Mouse (Mus musculus): ENCODE measurements around the gene Tcf12.

Gene Tcf12

DNA sequence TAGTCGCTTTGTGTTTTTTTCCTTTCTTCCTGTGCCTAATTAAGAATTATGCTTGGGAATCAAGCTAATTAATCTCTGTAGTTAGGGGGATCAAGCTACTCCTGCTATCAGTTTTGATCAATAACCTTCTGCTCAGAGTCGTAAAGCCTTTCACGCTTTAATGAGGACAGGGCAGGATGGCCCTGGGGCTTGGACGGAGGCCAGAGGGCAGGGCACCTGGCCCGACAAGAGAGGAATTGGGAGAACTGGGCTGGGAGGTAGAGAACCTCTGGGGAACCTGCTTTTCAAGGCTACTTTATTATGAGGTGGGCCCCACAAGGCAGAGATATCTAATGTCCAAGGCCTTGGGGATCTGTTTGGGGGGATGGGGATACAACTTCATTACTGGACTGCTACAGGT lies 274.3 kb downstream of the Tcf12 start:
- no peak for DNase-seq (ENCODE audit: low spot score)

- no peak for DNase-seq (ENCODE audit: low spot score)
Observed at GRCm38 (mm10) chr9:71836366-71836765, 275.3 kb downstream of the Tcf12 start.

GRCm38 (mm10) chr9:71835203-71835815 lies 276.4 kb downstream of the Tcf12 start:
- no peak for DNase-seq (ENCODE audit: low spot score)

DNA sequence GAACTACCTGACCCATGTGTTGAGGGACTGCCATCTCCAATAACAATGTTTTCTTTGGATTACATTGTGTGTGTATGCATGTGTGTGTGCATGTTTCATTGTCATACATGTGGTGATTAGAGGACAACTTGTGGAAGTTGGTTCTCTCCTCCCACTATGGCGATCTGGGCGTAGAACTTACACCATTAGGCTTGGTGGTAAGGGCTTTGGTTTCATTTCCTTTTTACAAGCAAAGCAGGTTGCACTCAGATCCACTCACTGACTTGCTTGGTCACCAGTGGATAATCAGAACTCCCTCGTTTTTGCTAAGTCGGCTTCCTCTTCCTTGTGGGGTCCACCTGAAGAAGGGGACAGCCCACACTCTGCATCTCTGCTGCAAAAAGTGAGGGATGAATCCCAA lies 277.0 kb downstream of the Tcf12 start:
- DNase-seq (ENCODE audit: low spot score): no peak

DNA sequence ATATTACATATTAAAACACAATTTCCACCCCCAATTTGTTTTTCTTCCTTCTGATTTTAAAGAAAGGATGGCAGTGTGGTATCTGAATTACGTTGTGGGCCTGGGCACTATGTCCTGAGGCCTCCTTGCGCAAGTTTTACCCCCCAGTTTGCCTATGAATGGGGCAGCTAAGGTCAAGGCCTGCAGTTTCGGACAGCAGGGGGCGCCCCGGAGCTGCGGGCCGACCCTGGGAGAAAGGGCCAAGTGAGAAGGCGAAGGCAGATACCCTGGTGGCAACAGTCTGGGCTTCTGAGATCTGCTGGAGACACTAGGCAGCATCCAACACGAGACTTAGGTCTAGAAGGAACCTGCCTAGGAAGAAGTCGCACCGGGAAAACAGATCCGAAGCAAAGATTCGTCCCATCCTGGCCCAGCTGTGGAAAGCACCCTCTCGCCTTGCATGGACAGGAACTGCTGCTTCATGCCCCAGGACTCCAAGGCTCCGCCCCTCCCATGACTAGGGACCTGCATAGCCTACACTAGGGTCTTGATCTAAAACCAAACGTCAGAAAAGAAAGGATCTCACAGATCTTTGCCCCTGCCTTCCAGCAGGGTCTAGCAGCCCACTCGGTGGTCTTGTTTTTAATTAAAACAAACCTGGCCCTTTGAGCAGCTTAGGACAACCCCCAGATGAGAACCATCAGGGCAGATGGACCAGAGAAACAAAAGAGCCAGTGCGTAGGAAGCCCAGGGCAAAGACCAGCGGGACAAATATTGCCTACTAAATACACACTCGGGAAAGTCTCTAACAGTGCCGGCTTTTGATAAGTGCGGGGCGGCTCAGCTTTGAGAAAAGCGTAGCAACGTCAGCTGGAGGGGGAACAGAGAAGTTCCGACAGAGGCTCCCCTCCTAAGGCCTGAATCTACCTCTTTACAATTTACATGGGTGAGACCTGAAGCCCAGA lies 279.6 kb downstream of the Tcf12 start:
- DNase-seq (ENCODE audit: low spot score): peak; percentile 78

DNA sequence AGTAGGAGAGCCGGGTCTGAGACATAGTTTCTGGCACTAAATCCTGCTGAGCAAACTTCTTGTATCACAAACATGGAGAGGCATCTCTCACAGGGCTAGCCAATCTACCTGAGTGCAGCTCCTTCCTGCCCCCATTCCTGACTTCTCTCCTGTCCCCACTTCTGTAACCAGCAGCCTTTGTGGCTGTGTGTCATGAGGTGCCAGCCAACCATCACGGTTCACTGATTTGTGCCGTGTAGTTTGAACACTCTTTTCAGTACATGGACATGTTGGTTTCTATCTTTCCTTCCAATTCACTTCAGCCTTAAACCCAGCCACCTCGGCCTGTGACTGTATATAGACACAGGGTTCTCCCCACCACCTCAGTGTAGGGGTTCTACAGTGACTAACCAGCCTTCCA lies 280.7 kb downstream of the Tcf12 start:
- no peak for DNase-seq (ENCODE audit: low spot score)

- no peak for DNase-seq (ENCODE audit: low spot score)
Observed at GRCm38 (mm10) chr9:71830365-71830764, 281.3 kb downstream of the Tcf12 start.

DNA sequence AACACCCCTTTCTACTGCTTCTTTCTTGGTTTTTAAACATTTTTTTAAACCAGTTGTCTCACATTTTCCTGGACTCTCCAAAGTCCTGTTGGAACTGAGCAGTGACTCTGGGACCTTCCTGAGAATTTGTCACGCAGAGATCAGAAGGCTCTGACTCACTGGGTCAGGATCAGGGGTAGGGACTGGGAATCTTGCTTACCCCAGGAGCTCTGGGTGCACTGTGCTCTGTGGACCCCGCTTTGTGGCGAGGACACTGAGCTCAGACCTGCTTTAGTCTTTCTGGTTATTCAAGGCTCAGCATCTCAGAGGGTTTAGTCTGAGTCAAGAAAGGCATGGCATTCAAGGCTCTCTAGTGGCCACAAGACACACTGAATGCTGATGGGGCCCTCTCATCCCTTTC lies 281.9 kb downstream of the Tcf12 start:
- DNase-seq (ENCODE audit: low spot score): no peak

DNA sequence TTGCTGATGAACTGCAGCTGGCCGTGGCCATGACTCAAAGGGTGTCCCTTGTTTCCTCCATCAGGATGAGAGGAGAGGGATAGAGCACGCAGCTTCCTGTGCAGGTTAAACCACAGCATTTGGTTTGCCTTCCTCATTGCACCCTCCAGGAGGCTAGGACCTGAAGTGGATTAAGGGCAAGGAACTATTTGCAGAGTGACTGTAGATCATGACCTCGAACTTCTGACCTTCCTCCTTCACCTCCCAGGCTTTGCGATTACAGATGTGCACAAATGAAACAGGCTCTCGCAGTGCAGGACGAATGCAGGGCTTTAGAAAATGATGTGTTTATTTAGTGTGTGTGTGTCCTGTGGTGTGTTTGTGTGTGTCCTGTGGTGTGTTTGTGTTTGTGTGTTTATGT lies 282.5 kb downstream of the Tcf12 start:
- DNase-seq (ENCODE audit: low spot score): no peak

GRCm38 (mm10) chr9:71827371-71827770 lies 284.3 kb downstream of the Tcf12 start:
- no peak for DNase-seq (ENCODE audit: low spot score)

GRCm38 (mm10) chr9:71826040-71826525 lies 285.6 kb downstream of the Tcf12 start:
- no peak for DNase-seq (ENCODE audit: low spot score)

GRCm38 (mm10) chr9:71822003-71822402 lies 289.7 kb downstream of the Tcf12 start:
- no peak for DNase-seq (ENCODE audit: low spot score)

GRCm38 (mm10) chr9:71818453-71818852 lies 293.2 kb downstream of the Tcf12 start:
- DNase-seq (ENCODE audit: low spot score): no peak

DNA sequence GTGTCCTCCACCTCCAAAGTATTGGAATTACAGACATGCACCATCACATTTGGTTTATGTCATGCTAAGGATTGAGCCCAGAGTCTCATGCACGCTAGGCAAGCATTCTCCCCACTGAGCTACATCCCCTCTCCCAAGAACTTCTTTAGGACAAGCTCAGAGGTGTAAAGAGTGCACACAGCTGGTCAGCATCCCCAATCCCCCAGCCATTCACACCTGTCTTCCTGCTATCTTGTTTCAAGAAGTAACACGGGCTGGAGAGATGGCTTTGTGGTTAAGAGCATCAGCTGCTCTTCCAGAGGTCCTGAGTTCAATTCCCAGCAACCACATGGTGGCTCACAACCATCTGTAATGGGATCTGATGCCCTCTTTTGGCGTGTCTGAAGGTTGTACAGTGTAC lies 295.6 kb downstream of the Tcf12 start:
- no peak for DNase-seq (ENCODE audit: low spot score)

DNA sequence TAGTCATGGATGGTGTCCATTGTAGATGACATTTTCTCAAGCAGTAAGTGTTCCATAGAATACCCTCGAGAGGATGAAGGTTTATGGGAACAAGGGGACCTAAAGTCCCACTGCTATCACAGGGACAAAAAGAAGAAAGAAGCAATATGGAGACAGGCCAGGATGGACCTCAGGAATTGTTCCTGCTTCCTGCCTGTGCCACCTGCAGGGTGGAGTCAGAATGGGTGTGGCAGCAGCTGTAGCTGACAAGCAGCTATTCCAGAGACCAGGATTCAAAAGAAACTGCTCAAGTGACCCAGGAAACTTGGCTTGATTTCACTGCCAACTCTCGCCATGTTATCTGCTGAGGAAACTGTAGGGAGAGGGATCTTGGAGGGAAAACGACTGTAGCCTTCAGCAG lies 298.1 kb downstream of the Tcf12 start:
- no peak for DNase-seq (ENCODE audit: low spot score)

- DNase-seq (ENCODE audit: low spot score): no peak
Observed at GRCm38 (mm10) chr9:71812914-71813313, 298.8 kb downstream of the Tcf12 start.

DNA sequence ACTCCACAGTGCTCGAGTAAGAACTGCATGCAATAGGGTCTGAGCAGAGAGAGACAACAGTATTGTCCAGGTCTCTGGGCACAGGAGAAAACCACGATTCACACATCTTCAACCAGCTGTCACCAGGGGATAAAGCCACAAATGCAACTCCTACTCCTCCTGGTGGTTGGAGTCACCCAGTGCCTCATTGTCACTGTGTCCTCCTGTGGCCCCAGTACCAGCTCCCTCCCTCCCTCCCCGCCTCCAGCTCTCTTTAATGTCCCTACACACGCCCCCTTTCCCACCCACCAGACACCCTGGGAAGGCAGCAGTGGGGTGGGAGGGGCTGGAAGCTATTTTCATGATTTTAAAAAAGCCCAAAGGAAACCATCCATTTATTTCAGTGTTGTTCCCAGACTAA lies 299.3 kb downstream of the Tcf12 start:
- DNase-seq (ENCODE audit: low spot score): peak; percentile 34

DNA sequence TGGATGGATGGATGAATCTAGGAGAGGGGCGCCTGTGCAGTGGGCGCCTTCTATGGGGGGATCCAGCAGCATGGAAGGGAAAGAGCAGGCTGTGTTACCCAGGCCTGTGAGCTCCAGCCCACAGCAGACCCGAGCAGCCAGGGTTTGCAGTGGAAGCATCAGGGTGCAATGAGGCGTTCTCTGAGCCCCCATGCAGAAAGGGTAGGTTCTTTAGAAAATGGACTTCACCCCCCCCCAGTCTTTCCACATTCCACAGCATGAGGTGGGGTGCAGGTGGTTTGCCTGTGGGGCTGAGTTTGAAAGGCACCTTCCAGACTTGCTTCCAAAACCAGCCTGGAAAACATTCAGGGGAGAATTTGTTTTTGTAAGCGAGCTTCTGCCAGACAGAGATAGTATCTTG lies 300.3 kb downstream of the Tcf12 start:
- DNase-seq (ENCODE audit: low spot score): no peak

DNA sequence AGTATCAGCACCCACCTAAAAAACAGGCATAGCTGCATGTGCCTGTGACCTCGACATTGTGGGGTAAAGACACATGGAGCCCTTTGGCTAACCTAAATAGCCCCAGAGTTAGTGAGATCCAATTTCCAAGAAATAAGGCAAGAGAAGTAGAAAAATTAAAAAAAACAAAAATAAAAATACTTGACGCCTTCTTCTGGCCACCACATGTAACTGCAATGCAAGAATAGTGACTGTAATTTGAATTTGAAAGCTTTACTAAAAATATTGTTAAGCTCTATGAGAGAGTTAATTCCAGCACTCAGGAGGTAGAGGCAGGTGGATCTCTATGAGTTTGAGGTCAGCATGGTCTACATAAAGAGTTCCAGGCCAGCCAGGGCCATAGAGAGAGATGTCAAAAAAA lies 300.9 kb downstream of the Tcf12 start:
- DNase-seq (ENCODE audit: low spot score): no peak

DNA sequence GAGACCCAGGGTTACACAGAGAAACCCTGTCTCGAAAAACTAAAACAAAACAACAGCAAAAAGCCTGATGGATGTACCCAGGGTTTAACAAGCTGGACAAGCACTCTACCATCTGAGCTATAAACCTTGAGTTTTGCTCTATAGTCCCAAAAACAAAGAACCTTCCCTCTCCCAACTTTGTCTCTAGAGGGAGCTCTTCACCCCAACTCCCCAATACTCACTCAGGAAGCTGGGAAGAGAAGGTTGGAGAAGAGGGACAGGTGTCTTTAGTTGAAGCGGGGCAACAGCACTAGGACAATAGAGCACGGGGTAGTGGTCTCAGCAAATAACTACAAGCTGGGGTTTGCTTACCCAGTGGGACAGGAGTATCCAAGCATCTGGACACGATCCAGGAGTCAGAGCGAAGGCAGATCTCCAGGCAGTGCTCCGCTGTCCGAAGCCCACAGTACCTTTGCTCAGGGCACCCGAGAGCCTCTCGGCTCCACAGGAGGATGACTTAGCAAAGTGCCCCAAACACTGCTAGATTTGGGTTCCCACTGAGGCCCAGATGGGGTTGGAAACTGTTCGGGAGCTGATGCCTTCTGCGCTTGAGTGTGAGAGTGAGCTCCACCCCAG lies 302.9 kb downstream of the Tcf12 start:
- DNase-seq (ENCODE audit: low spot score): peak; percentile 52

GRCm38 (mm10) chr9:71807801-71808200 lies 303.9 kb downstream of the Tcf12 start:
- no peak for DNase-seq (ENCODE audit: low spot score)

GRCm38 (mm10) chr9:71806422-71806805 lies 305.3 kb downstream of the Tcf12 start:
- peak; percentile 92 for DNase-seq (ENCODE audit: low spot score)
